Mouse (Mus musculus) midbrain, embryonic 10.5 days (tissue): ENCODE data around the gene Saal1. TPM values are rescaled to one million over a fixed set of nuclear protein-coding genes. Genes with fewer than 3 reads are reported as not detected.
"Not testable (repeated sequence)": the region's sequence is repeated elsewhere in the genome, so short reads cannot be mapped to it uniquely, and the experiment has no call there.

ENCODE experiments used
- DNase-seq: peaks from one replicate; pipeline ENCODE4 v3.0.0-alpha.2; 2017; ENCODE audit warnings: low spot score
- H3K27ac ChIP-seq: fragments of 300-500 bp; sonication (generic); replicated peaks from 2 replicates; pipeline ENCODE4 v1.5.1; 2016; ENCODE audit warnings: mild to moderate bottlenecking
- H3K27me3 ChIP-seq: fragments of 300-500 bp; sonication (generic); 2 replicates; pipeline ENCODE4 v1.6.1; 2016; ENCODE audit warnings: low read depth, mild to moderate bottlenecking; ENCODE audit not compliant: poor library complexity, severe bottlenecking
- H3K36me3 ChIP-seq: fragments of 300-500 bp; sonication (generic); 2 replicates; pipeline ENCODE4 v1.6.1; 2016; ENCODE audit warnings: mild to moderate bottlenecking, moderate library complexity
- H3K4me1 ChIP-seq: fragments of 300-500 bp; sonication (generic); 2 replicates; pipeline ENCODE4 v1.6.1; 2016
- H3K4me3 ChIP-seq: fragments of 300-500 bp; sonication (generic); 2 replicates; pipeline ENCODE4 v1.5.1; 2016; ENCODE audit warnings: mild to moderate bottlenecking, moderate library complexity
- H3K9me3 ChIP-seq: fragments of 300-500 bp; sonication (generic); replicated peaks from 2 replicates; pipeline ENCODE4 v1.6.1; 2016; ENCODE audit warnings: mild to moderate bottlenecking
- WGBS: fragments of 180-500 bp; shearing (Covaris S2); methylation state at CpG from one replicate; pipeline ENCODE4 v1.1.7; 2016; 5-methylcytosine and 5-hydroxymethylcytosine counted together
- polyA plus RNA-seq: library from polyadenylated mRNA; unstranded; fragments of >200 nt; fragmentation: Nextera tagmentation; extraction: Ambion mirVana; gene quantifications from 2 replicates; pipeline ENCODE4 v1.2.1, GENCODE M21; 2016

Saal1 gene
- polyA plus RNA-seq, 1 experiment from 2014 or later, result 46.6 TPM

- H3K27ac ChIP-seq, result no peak overlapping the region
- no peak overlapping the region for H3K4me3 ChIP-seq
- H3K9me3 ChIP-seq, result no peaks in the 10 kb centered on the region
- no peaks in the 10 kb centered on the region for H3K27me3 ChIP-seq
- DNase-seq, result no peak
- peaks cover 6% of the 10 kb centered on the region; the same call in 1 of the 2 replicates for H3K4me1 ChIP-seq
- 88% methylated on average over 3 of the region's 3 CpGs for WGBS
- no peaks in the 10 kb centered on the region for H3K36me3 ChIP-seq
Observed at GRCm38 (mm10) chr7:46678417-46678816, 32.1 kb downstream of the Saal1 start.

- no peaks in the 10 kb centered on the region for H3K27me3 ChIP-seq
- H3K27ac ChIP-seq, result no peak overlapping the region
- no peak for DNase-seq
- peaks cover 6% of the 10 kb centered on the region; the same call in 1 of the 2 replicates for H3K4me1 ChIP-seq
- no peak overlapping the region for H3K4me3 ChIP-seq
- no peaks in the 10 kb centered on the region for H3K36me3 ChIP-seq
- no peaks in the 10 kb centered on the region for H3K9me3 ChIP-seq
- 70% methylated on average over 5 of the region's 5 CpGs for WGBS
Observed at GRCm38 (mm10) chr7:46676808-46677360, 33.6 kb downstream of the Saal1 start.

- Histone ChIP-seq H3K27me3 (no peaks in the 10 kb centered on the region), H3K4me1 (peaks cover 6% of the 10 kb centered on the region; the same call in 1 of the 2 replicates), H3K4me3 (no peak overlapping the region), H3K9me3 (no peaks in the 10 kb centered on the region), H3K36me3 (no peaks in the 10 kb centered on the region), H3K27ac (no peak overlapping the region)
- WGBS, result 88% methylated on average over 8 of the region's 8 CpGs
- DNase-seq, result no peak
Observed at GRCm38 (mm10) chr7:46675886-46676285, 34.6 kb downstream of the Saal1 start.

GRCm38 (mm10) chr7:46675061-46675460 lies 35.4 kb downstream of the Saal1 start:
- DNase-seq, result no peak
- Histone ChIP-seq H3K9me3 (no peaks in the 10 kb centered on the region), H3K27me3 (no peaks in the 10 kb centered on the region), H3K4me3 (no peak overlapping the region), H3K4me1 (peaks cover 6% of the 10 kb centered on the region; the same call in 1 of the 2 replicates), H3K27ac (no peak overlapping the region), H3K36me3 (no peaks in the 10 kb centered on the region)
- 90% methylated on average over 7 of the region's 7 CpGs for WGBS

GRCm38 (mm10) chr7:46672160-46672672 lies 38.3 kb downstream of the Saal1 start, which contains the start of gene Tph1:
Gene Tph1, minus strand, starts transcription at chr7:46672537.
- DNase-seq, result no peak
- Histone ChIP-seq H3K4me1 (peaks cover 9% of the 10 kb centered on the region), H3K27me3 (peaks cover 20% of the 10 kb centered on the region), H3K36me3 (no peaks in the 10 kb centered on the region), H3K27ac (no peak within 1 kb of the TSS), H3K9me3 (no peaks in the 10 kb centered on the region), H3K4me3 (no peak within 1 kb of the TSS)
- WGBS, result 75% methylated on average over 10 of the region's 10 CpGs

GRCm38 (mm10) chr7:46667256-46667655 lies 43.2 kb downstream of the Saal1 start:
- WGBS, result 2% methylated on average over 21 of the region's 21 CpGs
- Histone ChIP-seq H3K27me3 (peaks cover 63% of the 10 kb centered on the region), H3K4me1 (peaks cover 23% of the 10 kb centered on the region), H3K4me3 (peak overlapping the region; percentile 43), H3K27ac (0 out of 2 replicates have a peak overlapping the region, but pooled peaks have one; percentile 28), H3K36me3 (no peaks in the 10 kb centered on the region), H3K9me3 (no peaks in the 10 kb centered on the region)
- peak; percentile 56 for DNase-seq

- Histone ChIP-seq H3K4me3 (no peak overlapping the region), H3K27me3 (peaks cover 63% of the 10 kb centered on the region)
- 42% methylated on average over 9 of the region's 9 CpGs for WGBS
Observed at GRCm38 (mm10) chr7:46665236-46665635, 45.2 kb downstream of the Saal1 start.

GRCm38 (mm10) chr7:46661591-46662090 lies 48.8 kb downstream of the Saal1 start:
- no peaks in the 10 kb centered on the region for H3K36me3 ChIP-seq

More at GRCm38 (mm10) chr7:46665236-46665635, 45.2 kb downstream of the Saal1 start:
- peak; percentile 59 for DNase-seq
- Histone ChIP-seq H3K36me3 (no peaks in the 10 kb centered on the region), H3K27ac (no peak overlapping the region), H3K9me3 (no peaks in the 10 kb centered on the region), H3K4me1 (peaks cover 40% of the 10 kb centered on the region)

GRCm38 (mm10) chr7:46652279-46652678 lies 58.2 kb downstream of the Saal1 start:
- WGBS, result 74% methylated on average over 2 of the region's 2 CpGs
- H3K27ac ChIP-seq, result no peak overlapping the region
- no peak for DNase-seq
- no peaks in the 10 kb centered on the region for H3K4me1 ChIP-seq
- no peaks in the 10 kb centered on the region for H3K27me3 ChIP-seq
- no peaks in the 10 kb centered on the region for H3K9me3 ChIP-seq
- no peaks in the 10 kb centered on the region for H3K36me3 ChIP-seq
- H3K4me3 ChIP-seq, result no peak overlapping the region

More at GRCm38 (mm10) chr7:46661591-46662090, 48.8 kb downstream of the Saal1 start:
- no peaks in the 10 kb centered on the region for H3K9me3 ChIP-seq
- peak; percentile 72 for DNase-seq
- H3K27me3 ChIP-seq, result peaks cover 47% of the 10 kb centered on the region
- peak overlapping the region; percentile 9; the same call in 1 of the 2 replicates for H3K27ac ChIP-seq
- peak overlapping the region; percentile 35 for H3K4me3 ChIP-seq
- peaks cover 29% of the 10 kb centered on the region for H3K4me1 ChIP-seq
- 19% methylated on average over 18 of the region's 18 CpGs for WGBS

- not testable (repeated sequence) for H3K9me3 ChIP-seq, H3K27ac ChIP-seq, H3K4me1 ChIP-seq, H3K36me3 ChIP-seq, H3K4me3 ChIP-seq, DNase-seq, H3K27me3 ChIP-seq
- 49% methylated on average over 5 of the region's 5 CpGs for WGBS
Observed at GRCm38 (mm10) chr7:46650231-46650630, 60.2 kb downstream of the Saal1 start.

GRCm38 (mm10) chr7:46648431-46649140 lies 61.9 kb downstream of the Saal1 start:
- 77% methylated on average over 4 of the region's 4 CpGs for WGBS
- no peak for DNase-seq
- H3K36me3 ChIP-seq, result no peaks in the 10 kb centered on the region

GRCm38 (mm10) chr7:46643172-46643571 lies 67.3 kb downstream of the Saal1 start:
- no peak overlapping the region for H3K27ac ChIP-seq
- 78% methylated on average over 1 of the region's 1 CpGs for WGBS
- no peaks in the 10 kb centered on the region for H3K9me3 ChIP-seq
- peaks cover 21% of the 10 kb centered on the region for H3K27me3 ChIP-seq
- no peaks in the 10 kb centered on the region for H3K36me3 ChIP-seq
- peaks cover 22% of the 10 kb centered on the region for H3K4me1 ChIP-seq
- no peak overlapping the region for H3K4me3 ChIP-seq
- no peak for DNase-seq

More at GRCm38 (mm10) chr7:46648431-46649140, 61.9 kb downstream of the Saal1 start:
- no peaks in the 10 kb centered on the region for H3K9me3 ChIP-seq
- H3K27ac ChIP-seq, result no peak overlapping the region
- no peaks in the 10 kb centered on the region for H3K27me3 ChIP-seq
- H3K4me1 ChIP-seq, result no peaks in the 10 kb centered on the region
- H3K4me3 ChIP-seq, result no peak overlapping the region

GRCm38 (mm10) chr7:46640062-46640461 lies 70.4 kb downstream of the Saal1 start:
- Histone ChIP-seq H3K9me3 (no peaks in the 10 kb centered on the region), H3K27me3 (peaks cover 22% of the 10 kb centered on the region), H3K4me1 (peaks cover 25% of the 10 kb centered on the region), H3K27ac (peak overlapping the region; percentile 89), H3K36me3 (no peaks in the 10 kb centered on the region), H3K4me3 (peak overlapping the region; percentile 82)
- no peak for DNase-seq
- WGBS, result 21% methylated on average over 17 of the region's 17 CpGs
